Mouse (Mus musculus): ENCODE measurements at regions not wholly inside any gene's neighbourhood (a gene's known extent, or its start where the extent isn't known, plus 50 kb on each side); places are given as distances from the start of the nearest gene placed in this dataset.
A peak's percentile ranks its signal among the peaks of the same experiment; 100 is the strongest.

DNA sequence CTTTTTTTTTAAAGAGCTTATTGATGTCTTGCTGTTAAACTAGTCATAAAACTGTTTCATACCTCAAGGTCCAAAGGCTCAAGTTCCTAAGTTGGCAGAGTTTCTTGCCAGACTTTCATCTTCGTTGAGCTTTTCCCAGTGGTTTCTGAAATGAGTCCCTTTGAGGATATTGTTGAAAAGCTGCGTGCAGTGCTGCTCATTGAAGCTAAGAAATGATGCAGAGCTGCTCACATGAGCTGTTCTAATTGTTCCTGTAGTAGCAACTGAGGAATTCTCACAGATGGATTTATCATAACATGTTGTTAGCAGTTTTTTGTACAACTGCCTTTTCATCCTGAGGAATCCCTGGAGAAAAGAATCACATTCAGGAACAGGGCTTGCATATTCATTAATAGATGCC lies 249.3 kb downstream of the Col11a1 start:
- Histone ChIP-seq H3K4me3 (replicated peaks; ENCODE audit: low read depth, low read length) (no peak overlapping the region), H3K27me3 (ENCODE audit: control insufficient read depth, insufficient read depth, low read length) (no peaks in the 10 kb centered on the region), H3K9ac (replicated peaks; ENCODE audit: low read length) (no peak overlapping the region), H3K9me3 (ENCODE audit: control insufficient read depth, low read length) (no peaks in the 10 kb centered on the region), H3K27ac (replicated peaks; ENCODE audit: low read depth, low read length) (no peak overlapping the region), H3K4me1 (ENCODE audit: control insufficient read depth, insufficient read depth, low read length) (no peaks in the 10 kb centered on the region), H3K36me3 (ENCODE audit: control insufficient read depth, insufficient read depth, low read length) (no peaks in the 10 kb centered on the region), H3K4me2 (ENCODE audit: low read length) (no peak overlapping the region)
- WGBS = 50% methylated on average over 2 of the region's 2 CpGs
- no peak for ATAC-seq (ENCODE audit: low FRiP score, low TSS enrichment)
- DNase-seq = peak; percentile 29

DNA sequence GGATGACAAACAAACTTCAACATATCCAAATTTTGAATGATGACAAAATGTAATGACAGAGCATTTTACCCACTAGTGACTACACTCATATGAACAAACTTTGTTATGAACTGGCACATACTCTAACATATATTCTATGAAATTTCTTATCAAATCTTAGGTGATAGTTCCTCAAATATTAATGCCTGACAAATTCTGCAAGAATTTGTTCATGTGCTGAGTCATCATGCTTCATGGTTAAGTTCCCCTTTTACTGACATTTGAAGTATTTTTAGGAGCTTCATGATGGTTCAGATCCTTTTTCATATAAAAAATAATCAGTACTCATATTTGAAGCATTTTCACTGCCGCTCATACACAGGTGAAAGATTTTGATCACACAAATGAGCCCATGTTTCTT lies 289.1 kb downstream of the Col11a1 start:
- no peaks in the 10 kb centered on the region for H3K36me3 ChIP-seq (ENCODE audit: control insufficient read depth, insufficient read depth, low read length)
- H3K4me3 ChIP-seq (replicated peaks; ENCODE audit: low read depth, low read length) = no peak overlapping the region
- no peak overlapping the region for H3K27ac ChIP-seq (replicated peaks; ENCODE audit: low read depth, low read length)
- no peak overlapping the region for H3K4me2 ChIP-seq (ENCODE audit: low read length)
- no peaks in the 10 kb centered on the region for H3K4me1 ChIP-seq (ENCODE audit: control insufficient read depth, insufficient read depth, low read length)
- no peaks in the 10 kb centered on the region for H3K27me3 ChIP-seq (ENCODE audit: control insufficient read depth, insufficient read depth, low read length)
- WGBS = 99% methylated on average over 1 of the region's 1 CpGs
- H3K9ac ChIP-seq (replicated peaks; ENCODE audit: low read length) = no peak overlapping the region
- no peak for DNase-seq
- no peak for ATAC-seq (ENCODE audit: low FRiP score, low TSS enrichment)
- no peaks in the 10 kb centered on the region for H3K9me3 ChIP-seq (ENCODE audit: control insufficient read depth, low read length)

DNA sequence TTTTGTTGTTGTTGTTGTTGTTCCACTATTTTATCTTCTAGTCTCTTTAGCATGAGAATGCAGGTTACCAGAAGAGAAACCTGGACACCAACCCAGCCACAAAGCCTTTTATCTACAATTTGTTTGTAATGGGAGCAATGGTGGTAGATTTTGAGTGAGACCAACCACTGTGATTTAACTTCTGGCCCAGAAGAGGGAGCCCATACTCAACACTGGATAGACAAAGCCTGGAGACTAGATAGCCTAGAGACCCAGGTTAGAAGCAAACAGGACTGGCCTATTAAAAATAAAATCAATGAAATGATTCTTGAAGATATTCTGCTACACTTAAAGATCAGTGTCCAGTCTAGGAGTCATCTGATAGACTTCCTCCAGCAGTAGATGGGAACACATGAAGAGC lies 304.0 kb downstream of the Col11a1 start:
- Histone ChIP-seq H3K27ac (replicated peaks; ENCODE audit: low read depth, low read length) (no peak overlapping the region), H3K4me3 (replicated peaks; ENCODE audit: low read depth, low read length) (no peak overlapping the region), H3K27me3 (ENCODE audit: control insufficient read depth, insufficient read depth, low read length) (no peaks in the 10 kb centered on the region), H3K4me2 (ENCODE audit: low read length) (no peak overlapping the region), H3K9ac (replicated peaks; ENCODE audit: low read length) (no peak overlapping the region), H3K9me3 (ENCODE audit: control insufficient read depth, low read length) (no peaks in the 10 kb centered on the region), H3K36me3 (ENCODE audit: control insufficient read depth, insufficient read depth, low read length) (no peaks in the 10 kb centered on the region), H3K4me1 (ENCODE audit: control insufficient read depth, insufficient read depth, low read length) (no peaks in the 10 kb centered on the region)
- peak; percentile 15 for DNase-seq
- ATAC-seq (ENCODE audit: low FRiP score, low TSS enrichment) = no peak

DNA sequence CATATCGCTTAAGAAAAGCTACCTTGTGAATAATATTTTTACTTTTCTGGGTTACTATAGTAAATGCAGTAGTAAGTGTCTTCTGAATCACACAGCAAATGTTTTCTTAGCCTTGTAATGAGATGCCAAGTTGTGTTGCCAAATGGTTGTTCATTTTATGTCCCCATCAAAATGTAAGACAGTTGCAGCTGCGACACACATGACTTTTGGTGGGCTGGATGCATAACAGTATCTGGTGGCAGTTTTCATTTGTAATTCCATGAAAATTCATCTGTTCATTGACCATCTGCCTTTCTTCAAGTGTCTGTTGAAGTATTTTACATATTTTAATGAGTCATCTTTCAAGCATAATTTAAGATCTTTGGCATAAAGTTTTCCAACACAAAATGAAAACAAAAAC lies 313.4 kb downstream of the Col11a1 start:
- H3K9ac ChIP-seq (replicated peaks; ENCODE audit: low read length) = no peak overlapping the region
- H3K27me3 ChIP-seq (ENCODE audit: control insufficient read depth, insufficient read depth, low read length) = no peaks in the 10 kb centered on the region
- WGBS = 93% methylated on average over 2 of the region's 2 CpGs
- no peak overlapping the region for H3K4me3 ChIP-seq (replicated peaks; ENCODE audit: low read depth, low read length)
- H3K36me3 ChIP-seq (ENCODE audit: control insufficient read depth, insufficient read depth, low read length) = no peaks in the 10 kb centered on the region
- DNase-seq = no peak
- no peak overlapping the region for H3K27ac ChIP-seq (replicated peaks; ENCODE audit: low read depth, low read length)
- no peak for ATAC-seq (ENCODE audit: low FRiP score, low TSS enrichment)
- H3K4me1 ChIP-seq (ENCODE audit: control insufficient read depth, insufficient read depth, low read length) = no peaks in the 10 kb centered on the region
- no peaks in the 10 kb centered on the region for H3K9me3 ChIP-seq (ENCODE audit: control insufficient read depth, low read length)
- no peak overlapping the region for H3K4me2 ChIP-seq (ENCODE audit: low read length)

DNA sequence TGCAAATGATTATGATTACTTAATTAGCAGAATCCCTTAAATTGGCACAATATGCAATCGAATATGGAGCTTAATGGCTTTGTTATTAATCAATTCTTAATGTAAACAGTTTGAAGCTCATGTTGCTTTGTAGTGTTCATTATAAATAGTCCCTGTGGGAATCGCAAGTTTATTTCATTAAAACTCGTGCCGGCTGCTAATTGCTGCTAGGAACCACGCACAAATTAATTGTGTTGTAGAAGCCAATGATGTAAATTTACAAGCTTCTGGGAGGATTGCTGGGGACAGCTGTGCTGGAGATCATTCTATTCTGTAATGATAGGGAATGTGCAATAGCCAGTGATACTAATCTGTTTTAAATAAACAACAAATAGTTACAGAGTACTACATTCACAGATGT lies 349.7 kb downstream of the Col11a1 start:
- 0 out of 2 replicates have a peak, but pooled peaks have one; percentile 37 for ATAC-seq (ENCODE audit: low FRiP score, low TSS enrichment)
- WGBS = 69% methylated on average over 5 of the region's 5 CpGs
- no peaks in the 10 kb centered on the region for H3K27me3 ChIP-seq (ENCODE audit: control insufficient read depth, insufficient read depth, low read length)
- no peaks in the 10 kb centered on the region for H3K9me3 ChIP-seq (ENCODE audit: control insufficient read depth, low read length)
- no peaks in the 10 kb centered on the region for H3K36me3 ChIP-seq (ENCODE audit: control insufficient read depth, insufficient read depth, low read length)
- no peak overlapping the region for H3K4me2 ChIP-seq (ENCODE audit: low read length)
- no peak overlapping the region for H3K4me3 ChIP-seq (replicated peaks; ENCODE audit: low read depth, low read length)
- peak; percentile 52 for DNase-seq
- H3K27ac ChIP-seq (replicated peaks; ENCODE audit: low read depth, low read length) = no peak overlapping the region
- H3K4me1 ChIP-seq (ENCODE audit: control insufficient read depth, insufficient read depth, low read length) = no peaks in the 10 kb centered on the region
- no peak overlapping the region for H3K9ac ChIP-seq (replicated peaks; ENCODE audit: low read length)

DNA sequence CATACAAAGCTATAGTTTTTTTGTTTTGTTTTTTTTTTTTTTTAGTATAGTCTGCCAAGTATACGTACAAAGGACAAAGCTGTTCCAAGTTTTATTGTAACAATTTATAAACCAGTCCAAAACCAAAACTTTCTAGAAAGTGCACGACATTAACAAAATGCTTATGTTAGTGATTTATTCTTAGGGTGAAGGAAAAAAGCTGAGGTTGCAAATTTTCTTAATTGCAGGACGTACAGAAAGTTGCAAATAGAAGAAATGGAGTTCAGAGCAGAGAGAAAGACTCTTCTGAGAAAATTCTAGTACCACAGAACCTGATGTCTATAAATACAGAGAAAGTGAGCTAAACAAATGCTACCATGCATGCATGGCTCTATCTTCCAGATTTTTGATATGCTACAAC lies 373.1 kb downstream of the Col11a1 start:
- no peak overlapping the region for H3K4me3 ChIP-seq (replicated peaks; ENCODE audit: low read depth, low read length)
- no peak overlapping the region for H3K4me2 ChIP-seq (ENCODE audit: low read length)
- WGBS = 86% methylated on average over 3 of the region's 3 CpGs
- no peak overlapping the region for H3K9ac ChIP-seq (replicated peaks; ENCODE audit: low read length)
- no peaks in the 10 kb centered on the region for H3K9me3 ChIP-seq (ENCODE audit: control insufficient read depth, low read length)
- no peaks in the 10 kb centered on the region for H3K4me1 ChIP-seq (ENCODE audit: control insufficient read depth, insufficient read depth, low read length)
- ATAC-seq (ENCODE audit: low FRiP score, low TSS enrichment) (no peak), DNase-seq (no peak)
- H3K27me3 ChIP-seq (ENCODE audit: control insufficient read depth, insufficient read depth, low read length) = no peaks in the 10 kb centered on the region
- H3K27ac ChIP-seq (replicated peaks; ENCODE audit: low read depth, low read length) = no peak overlapping the region
- H3K36me3 ChIP-seq (ENCODE audit: control insufficient read depth, insufficient read depth, low read length) = no peaks in the 10 kb centered on the region

All from midbrain, embryonic 14.5 days (tissue).